Mouse (Mus musculus) neural tube, embryonic 11.5 days (tissue): Measurements from ENCODE around the gene Erlec1. TPM values are rescaled to one million over a fixed set of nuclear protein-coding genes. Genes with fewer than 3 reads are reported as not detected.
A peak's percentile ranks its signal among the peaks of the same experiment; 100 is the strongest.

Experiments used
- ATAC-seq: fragments of 200-750 bp; cut with Nextera tagmentation; 2 replicates; pipeline ENCODE4 v1.8.0; 2017; ENCODE audit warnings: moderate number of reproducible peaks, mild to moderate bottlenecking, moderate TSS enrichment, moderate library complexity; ENCODE audit not compliant: insufficient read depth, low FRiP score, low TSS enrichment
- DNase-seq: peaks from one replicate; pipeline ENCODE4 v3.0.0-alpha.2; 2015; ENCODE audit warnings: low spot score
- H3K27ac ChIP-seq: fragments of 300-500 bp; sonication (generic); 2 replicates; pipeline ENCODE4 v1.5.1; 2014; ENCODE audit warnings: low read depth, mild to moderate bottlenecking, low read length
- H3K27me3 ChIP-seq: fragments of 300-500 bp; sonication (generic); 2 replicates; pipeline ENCODE4 v1.6.1; 2014; ENCODE audit warnings: mild to moderate bottlenecking, low read length, mixed read lengths; ENCODE audit not compliant: control insufficient read depth, insufficient read depth
- H3K36me3 ChIP-seq: fragments of 300-500 bp; sonication (generic); 2 replicates; pipeline ENCODE4 v1.6.1; 2014; ENCODE audit warnings: mild to moderate bottlenecking, low read length, moderate library complexity, mixed read lengths; ENCODE audit not compliant: control insufficient read depth, insufficient read depth
- H3K4me1 ChIP-seq: fragments of 300-500 bp; sonication (generic); 2 replicates; pipeline ENCODE4 v1.6.1; 2014; ENCODE audit warnings: low read length, mixed read lengths; ENCODE audit not compliant: control insufficient read depth, insufficient read depth
- H3K4me2 ChIP-seq: fragments of 300-500 bp; sonication (generic); 2 replicates; pipeline ENCODE4 v1.6.1; 2014; ENCODE audit warnings: low read depth, mild to moderate bottlenecking, moderate library complexity
- H3K4me3 ChIP-seq: fragments of 300-500 bp; sonication (generic); 2 replicates; pipeline ENCODE4 v1.5.1; 2014; ENCODE audit warnings: low read depth, low read length
- H3K9ac ChIP-seq: fragments of 300-500 bp; sonication (generic); 2 replicates; pipeline ENCODE4 v1.6.1; 2014; ENCODE audit warnings: mild to moderate bottlenecking, low read length
- H3K9me3 ChIP-seq: fragments of 300-500 bp; sonication (generic); 2 replicates; pipeline ENCODE4 v1.6.1; 2016; ENCODE audit warnings: low read length; ENCODE audit not compliant: control insufficient read depth
- WGBS: fragments of 180-500 bp; shearing (Covaris S2); extraction: QIAGEN DNeasy Blood & Tissue Kit; methylation state at CpG from one replicate; pipeline ENCODE4 v1.1.7; 2014; 5-methylcytosine and 5-hydroxymethylcytosine counted together
- polyA plus RNA-seq: library from polyadenylated mRNA; unstranded; fragments of >200 nt; fragmentation: Nextera tagmentation; extraction: Ambion mirVana; gene quantifications from 2 replicates; pipeline ENCODE4 v1.2.1, GENCODE M21; 2014

Gene Erlec1
- polyA plus RNA-seq, result 10.4 and 10.7 TPM in 2 replicates

GRCm38 (mm10) chr11:30954279-30954725 lies at the start of gene Erlec1:
Gene Erlec1 (minus strand): TSS chr11:30954335.
- Histone ChIP-seq H3K36me3 (no peaks in the 10 kb centered on the region), H3K27ac (peak within 1 kb of the TSS; percentile 36; the same call in 1 of the 2 replicates), H3K9ac (peak within 1 kb of the TSS; percentile 81), H3K4me1 (no peaks in the 10 kb centered on the region), H3K27me3 (no peaks in the 10 kb centered on the region), H3K4me3 (peak within 1 kb of the TSS; percentile 65), H3K4me2 (peak within 1 kb of the TSS; percentile 68), H3K9me3 (peaks cover 3% of the 10 kb centered on the region; the same call in 1 of the 2 replicates)
- ATAC-seq, result peak; percentile 99
- DNase-seq, result peak; percentile 90
- WGBS, result under 1% methylated on average over 40 of the region's 40 CpGs

- DNase-seq (no peak), ATAC-seq (no peak)
- Histone ChIP-seq H3K4me1 (no peaks in the 10 kb centered on the region), H3K36me3 (no peaks in the 10 kb centered on the region), H3K9me3 (no peaks in the 10 kb centered on the region), H3K27me3 (no peaks in the 10 kb centered on the region), H3K27ac (no peak overlapping the region), H3K9ac (no peak overlapping the region), H3K4me2 (no peak overlapping the region), H3K4me3 (no peak overlapping the region)
- WGBS, result 91% methylated on average over 4 of the region's 4 CpGs
Measured at GRCm38 (mm10) chr11:31001169-31001908, 47.2 kb upstream of the Erlec1 start.

- Histone ChIP-seq H3K36me3 (no peaks in the 10 kb centered on the region), H3K9ac (no peak overlapping the region), H3K4me3 (no peak overlapping the region), H3K4me1 (no peaks in the 10 kb centered on the region), H3K4me2 (no peak overlapping the region), H3K9me3 (no peaks in the 10 kb centered on the region), H3K27ac (no peak overlapping the region), H3K27me3 (no peaks in the 10 kb centered on the region)
- ATAC-seq, result no peak
- no peak for DNase-seq
- WGBS, result 89% methylated on average over 2 of the region's 2 CpGs
Measured at GRCm38 (mm10) chr11:31000028-31000427, 45.9 kb upstream of the Erlec1 start.

GRCm38 (mm10) chr11:30998704-30999103 lies 44.6 kb upstream of the Erlec1 start:
- Histone ChIP-seq H3K4me2 (no peak overlapping the region), H3K4me3 (no peak overlapping the region), H3K9me3 (no peaks in the 10 kb centered on the region), H3K9ac (no peak overlapping the region), H3K36me3 (no peaks in the 10 kb centered on the region), H3K4me1 (no peaks in the 10 kb centered on the region), H3K27me3 (no peaks in the 10 kb centered on the region), H3K27ac (no peak overlapping the region)
- DNase-seq, result no peak
- ATAC-seq, result no peak
- 89% methylated on average over 2 of the region's 2 CpGs for WGBS

- Histone ChIP-seq H3K4me1 (no peaks in the 10 kb centered on the region), H3K36me3 (no peaks in the 10 kb centered on the region), H3K27ac (no peak overlapping the region), H3K27me3 (no peaks in the 10 kb centered on the region), H3K9ac (no peak overlapping the region), H3K4me3 (no peak overlapping the region), H3K4me2 (no peak overlapping the region), H3K9me3 (no peaks in the 10 kb centered on the region)
- DNase-seq (no peak), ATAC-seq (no peak)
- 91% methylated on average over 5 of the region's 5 CpGs for WGBS
Measured at GRCm38 (mm10) chr11:30998199-30998598, 44.1 kb upstream of the Erlec1 start.

GRCm38 (mm10) chr11:30996670-30997069 lies 42.5 kb upstream of the Erlec1 start:
- no peaks in the 10 kb centered on the region for H3K27me3 ChIP-seq
- no peak overlapping the region for H3K4me3 ChIP-seq
- H3K9me3 ChIP-seq, result no peaks in the 10 kb centered on the region
- H3K4me1 ChIP-seq, result no peaks in the 10 kb centered on the region
- ATAC-seq (no peak), DNase-seq (no peak)
- no peak overlapping the region for H3K4me2 ChIP-seq
- no peak overlapping the region for H3K27ac ChIP-seq
- H3K9ac ChIP-seq, result no peak overlapping the region
- H3K36me3 ChIP-seq, result no peaks in the 10 kb centered on the region
- WGBS, result 86% methylated on average over 3 of the region's 3 CpGs

GRCm38 (mm10) chr11:30986625-30987017 lies 32.5 kb upstream of the Erlec1 start:
- DNase-seq (no peak), ATAC-seq (peak; percentile 56)
- H3K4me1 ChIP-seq, result no peaks in the 10 kb centered on the region
- H3K27ac ChIP-seq, result no peak overlapping the region
- H3K4me2 ChIP-seq, result peak overlapping the region; percentile 55
- WGBS, result 3% methylated on average over 2 of the region's 2 CpGs
- no peaks in the 10 kb centered on the region for H3K9me3 ChIP-seq
- H3K4me3 ChIP-seq, result peak overlapping the region; percentile 56
- H3K27me3 ChIP-seq, result no peaks in the 10 kb centered on the region
- H3K36me3 ChIP-seq, result no peaks in the 10 kb centered on the region
- peak overlapping the region; percentile 29 for H3K9ac ChIP-seq

GRCm38 (mm10) chr11:30985877-30986624 lies 31.9 kb upstream of the Erlec1 start, which contains the start of gene Chac2:
Gene Chac2 (minus strand): TSS chr11:30986350.
- ATAC-seq (peak; percentile 98), DNase-seq (peak; percentile 88)
- no peaks in the 10 kb centered on the region for H3K4me1 ChIP-seq
- H3K4me3 ChIP-seq, result peak within 1 kb of the TSS; percentile 56
- no peak within 1 kb of the TSS for H3K27ac ChIP-seq
- peak within 1 kb of the TSS; percentile 72 for H3K9ac ChIP-seq
- peak within 1 kb of the TSS; percentile 55 for H3K4me2 ChIP-seq
- WGBS, result 2% methylated on average over 22 of the region's 22 CpGs
- no peaks in the 10 kb centered on the region for H3K27me3 ChIP-seq
- no peaks in the 10 kb centered on the region for H3K9me3 ChIP-seq
- no peaks in the 10 kb centered on the region for H3K36me3 ChIP-seq
